Mouse (Mus musculus): ENCODE measurements at regions not wholly inside any gene's neighbourhood (a gene's known extent, or its start where the extent isn't known, plus 50 kb on each side); places are given as distances from the start of the nearest gene placed in this dataset.

DNA sequence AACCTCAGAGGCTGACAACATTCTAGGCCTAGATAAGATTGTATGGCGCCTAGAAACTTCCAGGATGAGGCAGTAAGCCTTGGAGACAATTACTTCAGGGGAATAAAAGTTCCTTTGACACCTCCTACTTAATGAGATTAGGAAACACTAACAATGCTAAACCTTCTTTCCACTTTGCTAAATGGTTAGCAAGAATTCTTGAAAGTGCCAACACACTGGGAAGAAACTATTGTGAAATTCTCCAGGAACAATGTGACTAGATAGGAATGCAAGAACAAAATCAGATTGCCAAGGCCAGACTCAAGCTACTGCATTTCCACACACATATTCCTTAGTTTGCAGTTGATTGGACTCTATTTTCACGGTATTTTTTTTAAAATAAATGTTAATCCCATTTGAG, 76.0 kb upstream of the Dpyd start:
- Histone ChIP-seq H3K9ac (ENCODE audit: low read depth, low read length) (no peak overlapping the region), H3K27me3 (replicated peaks; ENCODE audit: control insufficient read depth, insufficient read depth, low read length) (no peaks in the 10 kb centered on the region), H3K4me3 (ENCODE audit: low read length) (no peak overlapping the region), H3K36me3 (ENCODE audit: control insufficient read depth, insufficient read depth, low read length) (no peaks in the 10 kb centered on the region), H3K4me1 (ENCODE audit: control insufficient read depth, insufficient read depth, low read length) (no peaks in the 10 kb centered on the region), H3K27ac (ENCODE audit: low read length) (no peak overlapping the region), H3K9me3 (ENCODE audit: control insufficient read depth, low read length) (no peaks in the 10 kb centered on the region), H3K4me2 (ENCODE audit: low read depth, low read length) (no peak overlapping the region)
- ATAC-seq = no peak
- WGBS = 65% methylated on average over 2 of the region's 2 CpGs

- H3K9ac ChIP-seq (ENCODE audit: low read depth, low read length) = no peak overlapping the region
- H3K27me3 ChIP-seq (replicated peaks; ENCODE audit: control insufficient read depth, insufficient read depth, low read length) = no peaks in the 10 kb centered on the region
- no peak overlapping the region for H3K4me2 ChIP-seq (ENCODE audit: low read depth, low read length)
- WGBS = 51% methylated on average over 8 of the region's 8 CpGs
- no peaks in the 10 kb centered on the region for H3K36me3 ChIP-seq (ENCODE audit: control insufficient read depth, insufficient read depth, low read length)
- no peaks in the 10 kb centered on the region for H3K9me3 ChIP-seq (ENCODE audit: control insufficient read depth, low read length)
- no peak overlapping the region for H3K27ac ChIP-seq (ENCODE audit: low read length)
- ATAC-seq = no peak
- no peak overlapping the region for H3K4me3 ChIP-seq (ENCODE audit: low read length)
- no peaks in the 10 kb centered on the region for H3K4me1 ChIP-seq (ENCODE audit: control insufficient read depth, insufficient read depth, low read length)
These were observed 74.5 kb upstream of the Dpyd start for GRCm38 (mm10) chr3:118487408-118487807.

- H3K4me1 ChIP-seq (ENCODE audit: control insufficient read depth, insufficient read depth, low read length) = no peaks in the 10 kb centered on the region
- H3K9ac ChIP-seq (ENCODE audit: low read depth, low read length) = no peak overlapping the region
- H3K4me2 ChIP-seq (ENCODE audit: low read depth, low read length) = no peak overlapping the region
- ATAC-seq = no peak
- WGBS = 84% methylated on average over 1 of the region's 1 CpGs
- H3K9me3 ChIP-seq (ENCODE audit: control insufficient read depth, low read length) = no peaks in the 10 kb centered on the region
- no peaks in the 10 kb centered on the region for H3K27me3 ChIP-seq (replicated peaks; ENCODE audit: control insufficient read depth, insufficient read depth, low read length)
- H3K27ac ChIP-seq (ENCODE audit: low read length) = no peak overlapping the region
- H3K36me3 ChIP-seq (ENCODE audit: control insufficient read depth, insufficient read depth, low read length) = no peaks in the 10 kb centered on the region
- no peak overlapping the region for H3K4me3 ChIP-seq (ENCODE audit: low read length)
These were observed 70.8 kb upstream of the Dpyd start for GRCm38 (mm10) chr3:118491101-118491500.

GRCm38 (mm10) chr3:118491871-118492270, 70.1 kb upstream of the Dpyd start:
- Histone ChIP-seq H3K9me3 (ENCODE audit: control insufficient read depth, low read length) (no peaks in the 10 kb centered on the region), H3K36me3 (ENCODE audit: control insufficient read depth, insufficient read depth, low read length) (no peaks in the 10 kb centered on the region), H3K4me1 (ENCODE audit: control insufficient read depth, insufficient read depth, low read length) (no peaks in the 10 kb centered on the region), H3K4me2 (ENCODE audit: low read depth, low read length) (no peak overlapping the region), H3K9ac (ENCODE audit: low read depth, low read length) (no peak overlapping the region), H3K27me3 (replicated peaks; ENCODE audit: control insufficient read depth, insufficient read depth, low read length) (no peaks in the 10 kb centered on the region), H3K4me3 (ENCODE audit: low read length) (no peak overlapping the region), H3K27ac (ENCODE audit: low read length) (no peak overlapping the region)
- ATAC-seq = no peak
- 91% methylated on average over 5 of the region's 5 CpGs for WGBS

- H3K9me3 ChIP-seq (ENCODE audit: control insufficient read depth, low read length) = no peaks in the 10 kb centered on the region
- no peak overlapping the region for H3K27ac ChIP-seq (ENCODE audit: low read length)
- no peak for ATAC-seq
- 89% methylated on average over 1 of the region's 1 CpGs for WGBS
- H3K4me1 ChIP-seq (ENCODE audit: control insufficient read depth, insufficient read depth, low read length) = no peaks in the 10 kb centered on the region
- no peak overlapping the region for H3K4me3 ChIP-seq (ENCODE audit: low read length)
- H3K9ac ChIP-seq (ENCODE audit: low read depth, low read length) = no peak overlapping the region
- no peak overlapping the region for H3K4me2 ChIP-seq (ENCODE audit: low read depth, low read length)
- H3K27me3 ChIP-seq (replicated peaks; ENCODE audit: control insufficient read depth, insufficient read depth, low read length) = no peaks in the 10 kb centered on the region
- H3K36me3 ChIP-seq (ENCODE audit: control insufficient read depth, insufficient read depth, low read length) = no peaks in the 10 kb centered on the region
These were observed 67.3 kb upstream of the Dpyd start for GRCm38 (mm10) chr3:118494611-118495010.

DNA sequence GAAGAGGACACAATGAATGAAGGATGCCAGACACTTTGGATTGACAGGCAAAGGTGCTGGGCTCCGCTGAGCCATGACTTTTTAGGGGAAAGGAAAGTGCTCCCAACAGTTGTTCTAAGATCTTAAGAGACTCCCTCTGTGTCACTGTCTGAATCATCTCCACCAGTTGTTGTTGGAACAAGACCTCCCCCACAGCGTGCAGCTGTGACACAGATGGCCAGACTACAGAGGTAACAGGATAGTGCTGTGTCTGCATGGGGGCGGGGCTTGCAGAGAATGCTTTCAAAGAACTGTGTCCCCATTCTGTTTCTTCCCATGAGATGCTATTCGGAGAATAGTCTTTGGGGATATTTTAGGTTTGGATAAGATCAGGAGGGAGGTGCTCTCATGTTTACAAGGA, 61.7 kb upstream of the Dpyd start:
- Histone ChIP-seq H3K36me3 (ENCODE audit: control insufficient read depth, insufficient read depth, low read length) (no peaks in the 10 kb centered on the region), H3K4me1 (ENCODE audit: control insufficient read depth, insufficient read depth, low read length) (no peaks in the 10 kb centered on the region), H3K27me3 (replicated peaks; ENCODE audit: control insufficient read depth, insufficient read depth, low read length) (no peaks in the 10 kb centered on the region), H3K4me2 (ENCODE audit: low read depth, low read length) (no peak overlapping the region), H3K9me3 (ENCODE audit: control insufficient read depth, low read length) (no peaks in the 10 kb centered on the region), H3K9ac (ENCODE audit: low read depth, low read length) (no peak overlapping the region), H3K27ac (ENCODE audit: low read length) (no peak overlapping the region), H3K4me3 (ENCODE audit: low read length) (no peak overlapping the region)
- 26% methylated on average over 4 of the region's 4 CpGs for WGBS
- ATAC-seq = no peak

GRCm38 (mm10) chr3:118507582-118508237, 54.2 kb upstream of the Dpyd start:
- Histone ChIP-seq H3K4me3 (ENCODE audit: low read length) (no peak overlapping the region), H3K36me3 (ENCODE audit: control insufficient read depth, insufficient read depth, low read length) (no peaks in the 10 kb centered on the region), H3K9me3 (ENCODE audit: control insufficient read depth, low read length) (no peaks in the 10 kb centered on the region), H3K4me1 (ENCODE audit: control insufficient read depth, insufficient read depth, low read length) (no peaks in the 10 kb centered on the region), H3K4me2 (ENCODE audit: low read depth, low read length) (no peak overlapping the region), H3K9ac (ENCODE audit: low read depth, low read length) (no peak overlapping the region), H3K27ac (ENCODE audit: low read length) (no peak overlapping the region), H3K27me3 (replicated peaks; ENCODE audit: control insufficient read depth, insufficient read depth, low read length) (no peaks in the 10 kb centered on the region)
- ATAC-seq = no peak
- 84% methylated on average over 7 of the region's 7 CpGs for WGBS

- 91% methylated on average over 4 of the region's 4 CpGs for WGBS
- ATAC-seq = no peak
These were observed 51.1 kb upstream of the Dpyd start for GRCm38 (mm10) chr3:118510837-118511236.

GRCm38 (mm10) chr3:118511969-118512368, 50.0 kb upstream of the Dpyd start:
- Histone ChIP-seq H3K4me3 (ENCODE audit: low read length) (no peak overlapping the region), H3K27ac (ENCODE audit: low read length) (no peak overlapping the region), H3K4me2 (ENCODE audit: low read depth, low read length) (no peak overlapping the region), H3K36me3 (ENCODE audit: control insufficient read depth, insufficient read depth, low read length) (no peaks in the 10 kb centered on the region), H3K27me3 (replicated peaks; ENCODE audit: control insufficient read depth, insufficient read depth, low read length) (no peaks in the 10 kb centered on the region), H3K9me3 (ENCODE audit: control insufficient read depth, low read length) (no peaks in the 10 kb centered on the region), H3K9ac (ENCODE audit: low read depth, low read length) (no peak overlapping the region), H3K4me1 (ENCODE audit: control insufficient read depth, insufficient read depth, low read length) (no peaks in the 10 kb centered on the region; the same call in 1 of the 2 replicates)
- no peak for ATAC-seq
- 47% methylated on average over 7 of the region's 7 CpGs for WGBS

More at GRCm38 (mm10) chr3:118510837-118511236, 51.1 kb upstream of the Dpyd start:
- no peak overlapping the region for H3K4me3 ChIP-seq (ENCODE audit: low read length)
- no peaks in the 10 kb centered on the region for H3K27me3 ChIP-seq (replicated peaks; ENCODE audit: control insufficient read depth, insufficient read depth, low read length)
- H3K36me3 ChIP-seq (ENCODE audit: control insufficient read depth, insufficient read depth, low read length) = no peaks in the 10 kb centered on the region
- no peaks in the 10 kb centered on the region; the same call in 1 of the 2 replicates for H3K4me1 ChIP-seq (ENCODE audit: control insufficient read depth, insufficient read depth, low read length)
- no peak overlapping the region for H3K4me2 ChIP-seq (ENCODE audit: low read depth, low read length)
- no peak overlapping the region for H3K27ac ChIP-seq (ENCODE audit: low read length)
- no peak overlapping the region for H3K9ac ChIP-seq (ENCODE audit: low read depth, low read length)
- H3K9me3 ChIP-seq (ENCODE audit: control insufficient read depth, low read length) = no peaks in the 10 kb centered on the region
